ENCODE assay signal across 36 mouse cellular contexts in the genomic region with DNA sequence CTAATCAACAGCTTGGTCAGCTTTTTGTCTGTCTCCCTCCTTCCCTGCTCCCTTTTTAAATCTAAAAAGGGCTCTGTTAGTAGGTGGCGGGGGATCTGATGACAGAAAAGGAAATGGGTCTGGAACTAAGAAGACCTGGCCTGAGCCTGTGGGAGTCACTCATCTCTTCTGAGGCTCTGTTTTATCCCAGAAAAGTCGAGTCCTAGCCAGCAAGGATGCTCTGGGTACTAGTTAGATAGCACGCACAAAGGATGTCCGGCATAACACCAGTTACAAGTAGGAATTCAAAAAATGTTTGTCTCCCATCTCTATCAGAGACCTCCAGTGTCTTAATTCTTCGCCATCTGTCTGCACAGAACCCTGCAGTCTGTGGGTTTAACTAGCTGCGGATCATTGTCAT. TPM values are rescaled to one million over a fixed set of nuclear protein-coding genes. Genes with fewer than 3 reads are reported as not detected.
"Had no signal": no experiment of that assay in that cellular context is flagged by ENCODE, and none has a peak within 500 bp of the region (broad histone marks: within the 10 kb centered on the region; RNA-seq: fewer than 3 reads in every experiment).

No protein-coding gene starts in this region.

- ATAC-seq: liver, embryonic 12.5 days; liver, postnatal 0 days; lung, postnatal 0 days; midbrain, embryonic 13.5 days; midbrain, embryonic 15.5 days; midbrain, embryonic 16.5 days had no signal

- H3K27me3 ChIP-seq: limb, embryonic 13.5 days; limb, embryonic 15.5 days; liver, embryonic 12.5 days; liver, embryonic 13.5 days; liver, embryonic 15.5 days; lung, embryonic 15.5 days; megakaryocyte, embryonic 14.5 days; midbrain, embryonic 12.5 days; midbrain, embryonic 13.5 days; midbrain, embryonic 15.5 days; neural tube, embryonic 12.5 days; neural tube, embryonic 13.5 days had no signal

- H3K36me3 ChIP-seq: limb, embryonic 10.5 days; limb, embryonic 12.5 days; limb, embryonic 13.5 days; limb, embryonic 15.5 days; liver, embryonic 12.5 days; liver, embryonic 13.5 days; liver, embryonic 15.5 days; lung, embryonic 15.5 days; midbrain, embryonic 10.5 days; midbrain, embryonic 12.5 days; midbrain, embryonic 13.5 days; midbrain, embryonic 15.5 days; neural tube, embryonic 12.5 days; neural tube, embryonic 13.5 days had no signal

- H3K27ac ChIP-seq: limb, embryonic 10.5 days; limb, embryonic 12.5 days; limb, embryonic 13.5 days; limb, embryonic 15.5 days; liver, embryonic 12.5 days; liver, embryonic 13.5 days; liver, embryonic 14.5 days; liver, embryonic 15.5 days; lung, embryonic 15.5 days; macrophage; midbrain, embryonic 10.5 days; midbrain, embryonic 12.5 days; midbrain, embryonic 13.5 days; midbrain, embryonic 15.5 days; neural tube, embryonic 12.5 days; neural tube, embryonic 13.5 days had no signal

- H3K4me3 ChIP-seq: limb, embryonic 10.5 days; limb, embryonic 12.5 days; limb, embryonic 13.5 days; limb, embryonic 15.5 days; liver, embryonic 12.5 days; liver, embryonic 13.5 days; liver, embryonic 15.5 days; lung, embryonic 15.5 days; megakaryocyte, embryonic 14.5 days; midbrain, embryonic 10.5 days; midbrain, embryonic 12.5 days; midbrain, embryonic 13.5 days; midbrain, embryonic 15.5 days; myocyte; neural tube, embryonic 12.5 days; neural tube, embryonic 13.5 days had no signal

- H3K4me1 ChIP-seq: liver, embryonic 12.5 days; liver, embryonic 13.5 days; liver, embryonic 15.5 days; midbrain, embryonic 12.5 days; midbrain, embryonic 13.5 days; midbrain, embryonic 15.5 days had no signal

- H3K9me3 ChIP-seq: limb, embryonic 10.5 days; limb, embryonic 12.5 days; limb, embryonic 13.5 days; limb, embryonic 15.5 days; liver, embryonic 12.5 days; liver, embryonic 13.5 days; liver, embryonic 15.5 days; lung, embryonic 15.5 days; megakaryocyte, embryonic 14.5 days; midbrain, embryonic 10.5 days; midbrain, embryonic 12.5 days; midbrain, embryonic 13.5 days; midbrain, embryonic 15.5 days; neural tube, embryonic 12.5 days; neural tube, embryonic 13.5 days had no signal

- H3K9ac ChIP-seq: limb, embryonic 12.5 days; limb, embryonic 13.5 days; limb, embryonic 15.5 days; liver, embryonic 12.5 days; liver, embryonic 13.5 days; liver, embryonic 14.5 days; liver, embryonic 15.5 days; liver, postnatal 0 days; lung, embryonic 14.5 days; lung, embryonic 15.5 days; midbrain, embryonic 12.5 days; midbrain, embryonic 13.5 days; midbrain, embryonic 15.5 days; neural tube, embryonic 12.5 days; neural tube, embryonic 13.5 days had no signal

- DNase-seq: left cerebral cortex, postnatal 4 days; liver; liver, embryonic 13.5 days; liver, postnatal 0 days; lung, adult 18-20 months; lung, adult 2 months; lung, embryonic 14.5 days; lung, postnatal 10 days; lung, postnatal 14 days; lung, postnatal 36 days; lung, postnatal 4 days; midbrain, embryonic 14.5 days had no signal

RNA-seq across cellular contexts. Expression of a gene that starts 12.8 kb away (rescaled TPM):
- total RNA-seq: liver, adult 2 months; megakaryocyte, adult 5-6 weeks had no signal
- polyA plus RNA-seq: limb, embryonic 15.5 days; liver, adult 2 months; liver, embryonic 11.5 days; liver, embryonic 12.5 days; liver, embryonic 13.5 days; liver, embryonic 14.5 days; liver, embryonic 15.5 days; liver, embryonic 16.5 days; liver, postnatal 0 days; lung, adult 2 months; lung, embryonic 15.5 days; macrophage; myocyte; neural tube, embryonic 11.5 days had no signal
